Comparison of ENCODE assay signal across 16 mouse cellular contexts in genomic region chr3:155352277-155352802, GRCm38 (mm10).
DNase-seq lines count a peak whose midpoint lies in the region; ATAC-seq and TF ChIP-seq lines count a peak whose summit lies in the region.
"Had no signal": no experiment of that assay in that cellular context is flagged by ENCODE, and none has a peak within 500 bp of the region (broad histone marks: within the 10 kb centered on the region; RNA-seq: fewer than 3 reads in every experiment).

No protein-coding gene starts in this region.

- 59% methylated on average over 2 of the region's 2 CpGs for WGBS in limb, embryonic 12.5 days

- no peaks in the 10 kb centered on the region for H3K27me3 ChIP-seq in limb, embryonic 12.5 days
- H3K27me3 ChIP-seq: limb, embryonic 15.5 days had no signal

- no peaks in the 10 kb centered on the region for H3K36me3 ChIP-seq in limb, embryonic 12.5 days
- H3K36me3 ChIP-seq: limb, embryonic 15.5 days had no signal

- no peak overlapping the region for H3K4me2 ChIP-seq in limb, embryonic 12.5 days
- H3K4me2 ChIP-seq: limb, embryonic 15.5 days had no signal

- H3K9me3 ChIP-seq in limb, embryonic 12.5 days = no peaks in the 10 kb centered on the region
- H3K9me3 ChIP-seq: limb, embryonic 15.5 days had no signal

- no peak overlapping the region for H3K9ac ChIP-seq in limb, embryonic 12.5 days (replicated peaks)
- H3K9ac ChIP-seq: limb, embryonic 15.5 days; liver, postnatal 0 days had no signal

- DNase-seq in gastrocnemius, postnatal 10 days = peak; percentile 5
- no peak for DNase-seq in gastrocnemius, adult 2 months
- DNase-seq in right cerebral cortex, postnatal 10 days (ENCODE audit: low spot score in 2 of 2) = peak; percentile 25 to 28
- no peak for DNase-seq in right cerebral cortex, postnatal 25 days
- peak; percentile 2 for DNase-seq in heart, postnatal 25 days (ENCODE audit: low spot score)
- DNase-seq in cerebellum, adult 8-10 months = no peak
- DNase-seq: adrenal gland, adult 2 months; B cell, adult 2 months; cerebellum, adult 18-20 months; liver, postnatal 0 days; right cerebral cortex, adult 18-20 months; thymus, adult 2 months had no signal

- ATAC-seq in limb, embryonic 12.5 days (ENCODE audit: insufficient number of reproducible peaks, insufficient read depth, low FRiP score, low TSS enrichment, low read depth) = peak; percentile 66; the same call in 1 of the 2 replicates
- ATAC-seq in erythroid progenitor cell, adult 5-6 weeks (replicated peaks; ENCODE audit: low FRiP score, poor library complexity, severe bottlenecking) = no peak
- ATAC-seq: liver, postnatal 0 days had no signal

- no peaks in the 10 kb centered on the region for H3K4me1 ChIP-seq in limb, embryonic 12.5 days (replicated peaks)
- H3K4me1 ChIP-seq: limb, embryonic 15.5 days had no signal

- H3K4me3 ChIP-seq in gastrocnemius, adult 2 months = no peak overlapping the region
- H3K4me3 ChIP-seq in limb, embryonic 12.5 days (replicated peaks) = no peak overlapping the region
- H3K4me3 ChIP-seq: erythroblast, embryonic 14.5 days; limb, embryonic 15.5 days had no signal

- H3K27ac ChIP-seq in gastrocnemius, adult 2 months = no peak overlapping the region
- H3K27ac ChIP-seq in limb, embryonic 12.5 days = no peak overlapping the region
- H3K27ac ChIP-seq: limb, embryonic 15.5 days had no signal

- TF ChIP-seq CTCF in gastrocnemius, adult 2 months (IDR thresholded peaks at IDR 0.05) = no peak

- intact Hi-C loops in gastrocnemius, adult 2 months (cut with DNase I) = no loop called here
- intact Hi-C loops in heart, postnatal 25 days (cut with DNase I) = no loop called here

Comparison
In these comparisons a context has a peak if more than half of its experiments do, and no peak if none do; other contexts are left out.
1. DNase-seq: peak in gastrocnemius, postnatal 10 days (single experiment), right cerebral cortex, postnatal 10 days (2 of 2) and heart, postnatal 25 days (single experiment); none in gastrocnemius, adult 2 months (single experiment), right cerebral cortex, postnatal 25 days (single experiment) and cerebellum, adult 8-10 months (single experiment).